Mouse (Mus musculus): Measurements from ENCODE around the gene Serpinb13.
"Not testable (repeated sequence)": the region's sequence is repeated elsewhere in the genome, so short reads cannot be mapped to it uniquely, and the experiment has no call there.

Gene Serpinb13

GRCm38 (mm10) chr1:106980684-106981083 lies at the start of gene Serpinb13:
Serpinb13 (plus strand) TSS chr1:106980984.
- no peak for DNase-seq (ENCODE audit: low spot score in 2 of 2)

- no peak for DNase-seq (ENCODE audit: low spot score in 2 of 2)
These were observed 48.8 kb upstream of the Serpinb13 start for GRCm38 (mm10) chr1:106931954-106932353.

GRCm38 (mm10) chr1:106933658-106934057 lies 47.1 kb upstream of the Serpinb13 start:
- no peak for DNase-seq (ENCODE audit: low spot score in 2 of 2)

GRCm38 (mm10) chr1:106934265-106934664 lies 46.5 kb upstream of the Serpinb13 start, which contains the start of gene Serpinb12:
Serpinb12 (plus strand) TSS chr1:106934449.
- DNase-seq (ENCODE audit: low spot score in 2 of 2), result no peak

- no peak for DNase-seq (ENCODE audit: low spot score in 2 of 2)
These were observed 33.6 kb upstream of the Serpinb13 start for GRCm38 (mm10) chr1:106947217-106947616.

- no peak for DNase-seq (ENCODE audit: low spot score in 2 of 2)
These were observed 20.8 kb upstream of the Serpinb13 start for GRCm38 (mm10) chr1:106959981-106960380.

- no peak for DNase-seq (ENCODE audit: low spot score in 2 of 2)
These were observed 19.8 kb upstream of the Serpinb13 start for GRCm38 (mm10) chr1:106961023-106961422.

- DNase-seq (ENCODE audit: low spot score in 2 of 2), result no peak
These were observed 2.3 kb downstream of the Serpinb13 start for GRCm38 (mm10) chr1:106983092-106983491.

GRCm38 (mm10) chr1:106983865-106984264 lies 3.1 kb downstream of the Serpinb13 start:
- no peak for DNase-seq (ENCODE audit: low spot score in 2 of 2)

GRCm38 (mm10) chr1:107000424-107000823 lies 19.6 kb downstream of the Serpinb13 start:
- DNase-seq (ENCODE audit: low spot score in 2 of 2), result no peak

- no peak for DNase-seq (ENCODE audit: low spot score in 2 of 2)
These were observed 21.0 kb downstream of the Serpinb13 start for GRCm38 (mm10) chr1:107001754-107002153.

- DNase-seq (ENCODE audit: low spot score in 2 of 2), result no peak
These were observed 25.5 kb downstream of the Serpinb13 start for GRCm38 (mm10) chr1:107006316-107006715.

GRCm38 (mm10) chr1:107014530-107014929 lies 33.7 kb downstream of the Serpinb13 start:
- no peak for DNase-seq (ENCODE audit: low spot score in 2 of 2)

- DNase-seq (ENCODE audit: low spot score in 2 of 2), result no peak
These were observed 34.4 kb downstream of the Serpinb13 start for GRCm38 (mm10) chr1:107015210-107015609.

GRCm38 (mm10) chr1:107025886-107026285 lies 45.1 kb downstream of the Serpinb13 start:
- DNase-seq (ENCODE audit: low spot score in 2 of 2), result no peak

GRCm38 (mm10) chr1:107034236-107034635 lies 53.5 kb downstream of the Serpinb13 start:
- not testable (repeated sequence) for DNase-seq (ENCODE audit: low spot score in 2 of 2)

Data from urinary bladder, postnatal 4 days (tissue).